Mouse (Mus musculus) ES-E14 (cell line): ENCODE measurements at regions not wholly inside any gene's neighbourhood (a gene's known extent, or its start where the extent isn't known, plus 50 kb on each side); places are given as distances from the start of the nearest gene placed in this dataset.

Source experiments
- CHD2 ChIP-seq: IDR thresholded peaks from 2 replicates; pipeline ENCODE4 v1.6.1; 2014; ENCODE audit warnings: mild to moderate bottlenecking, low read depth, low read length, inconsistent platforms
- HCFC1 ChIP-seq: IDR thresholded peaks from 2 replicates; pipeline ENCODE4 v1.6.1; 2012; ENCODE audit warnings: low read length, inconsistent platforms, borderline replicate concordance; ENCODE audit not compliant: insufficient read depth
- MAFK ChIP-seq: IDR thresholded peaks from 2 replicates; pipeline ENCODE4 v1.6.1; 2014; ENCODE audit warnings: mild to moderate bottlenecking, low read depth, low read length, inconsistent platforms; ENCODE audit not compliant: insufficient read depth
- ZC3H11A ChIP-seq: IDR thresholded peaks from 2 replicates; pipeline ENCODE4 v1.6.1; 2012; ENCODE audit warnings: low read depth, mild to moderate bottlenecking, inconsistent platforms, low read length, borderline replicate concordance
- ZNF384 ChIP-seq: IDR thresholded peaks from 2 replicates; pipeline ENCODE4 v1.6.1; 2012; ENCODE audit warnings: low read depth, low read length, inconsistent platforms

DNA sequence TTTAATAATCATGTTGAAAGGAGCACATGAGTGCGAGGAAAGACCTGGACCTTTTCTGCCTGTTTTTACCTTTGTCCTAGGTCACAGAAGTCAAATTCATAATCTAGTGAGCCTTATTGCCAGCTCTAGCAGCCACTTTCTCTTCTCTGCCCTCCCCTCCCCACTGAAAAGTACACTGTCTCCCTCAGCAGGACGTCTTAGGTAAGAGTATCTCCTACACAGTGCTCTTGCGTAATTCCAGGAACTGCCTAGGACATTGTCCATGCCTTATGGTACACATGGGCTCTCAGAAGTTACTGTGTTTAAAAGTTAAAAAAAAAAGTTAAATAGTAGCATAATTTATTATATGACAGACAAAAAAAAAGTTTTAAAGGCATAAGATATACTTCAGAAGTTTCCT lies 100.7 kb upstream of the Irak1bp1 start:
- TF ChIP-seq HCFC1 (no peak), CHD2 (no peak), ZC3H11A (no peak), ZNF384 (no peak), MAFK (no peak)
